Mouse (Mus musculus) adrenal gland, adult 2 months (tissue): ENCODE data around the gene Setx. TPM values are rescaled to one million over a fixed set of nuclear protein-coding genes. Genes with fewer than 3 reads are reported as not detected.
A peak's percentile ranks its signal among the peaks of the same experiment; 100 is the strongest.

Source experiments
- DNase-seq: peaks from one replicate; pipeline ENCODE4 v3.0.0; 2021
- polyA plus RNA-seq: library from polyadenylated mRNA; depleted of rRNA; stranded (reverse); fragments of >200 nt; gene quantifications from 2 replicates; pipeline ENCODE4 v1.2.3, GENCODE M21; 2012
- total RNA-seq, 2 experiments: library from RNA; stranded (reverse); gene quantifications; 2 replicates each; pipeline ENCODE4 v1.2.3; 2021

Setx gene
- total and polyA plus RNA-seq, 3 experiments: 2.9 to 29.6 (median 21.7) TPM

DNA sequence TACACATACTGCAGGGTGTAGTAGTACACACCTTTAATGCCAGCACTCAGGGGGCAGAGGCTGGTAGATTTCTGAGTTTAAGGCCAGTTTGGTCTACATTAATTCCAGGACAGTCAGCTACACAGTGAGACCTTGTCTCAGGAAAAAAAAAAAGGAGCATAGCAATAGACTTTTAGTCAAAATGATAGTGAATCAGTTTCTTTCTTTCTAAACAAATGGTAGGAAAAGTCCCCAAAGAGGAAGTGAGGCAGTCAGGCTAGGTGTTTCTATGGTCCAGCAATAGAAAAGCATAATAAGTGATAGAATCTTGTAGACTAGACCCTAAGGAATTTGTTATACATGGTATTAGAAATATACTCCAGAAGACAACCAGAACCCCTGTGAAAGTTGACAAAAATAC, 11.2 kb downstream of the Setx start:
- DNase-seq: no peak

DNA sequence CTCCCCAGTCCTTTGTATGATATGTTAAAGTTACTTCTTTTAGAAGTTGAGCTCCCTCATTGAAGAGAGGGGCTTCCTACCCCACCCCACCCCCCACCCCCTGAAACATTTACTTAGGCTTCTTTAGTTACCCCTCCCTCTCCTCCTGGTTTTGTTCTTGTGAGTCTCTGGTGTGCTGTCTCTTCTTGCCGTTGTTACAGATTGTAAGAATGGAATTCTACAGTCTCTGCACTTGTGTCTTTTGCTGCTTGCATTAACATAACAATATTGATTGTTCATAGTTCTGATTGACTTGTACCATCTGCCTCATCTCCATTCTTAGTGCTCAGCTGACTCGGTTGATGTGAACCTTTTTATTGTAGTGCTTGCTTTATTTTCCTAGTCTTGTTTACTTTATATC, 28.0 kb downstream of the Setx start:
- no peak for DNase-seq

DNA sequence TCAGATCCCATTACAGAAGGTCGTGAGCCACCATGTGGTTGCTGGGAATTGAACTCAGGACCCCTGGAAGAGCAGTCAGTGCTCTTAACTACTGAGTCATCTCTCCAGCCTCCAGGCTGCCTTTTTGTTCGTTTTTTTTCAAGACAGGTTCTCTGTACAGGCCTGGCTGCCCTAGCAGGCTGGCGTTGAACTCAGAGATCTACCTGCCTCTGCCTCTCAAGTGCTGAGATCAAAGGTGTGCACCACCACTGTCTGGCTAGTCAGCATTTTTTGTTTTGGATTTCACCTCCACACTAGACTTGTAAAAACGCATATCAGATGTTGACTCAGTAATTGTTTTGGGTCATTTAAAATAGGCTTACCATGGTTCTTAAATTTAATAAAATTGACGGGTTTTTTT, 44.1 kb downstream of the Setx start:
- no peak for DNase-seq

DNA sequence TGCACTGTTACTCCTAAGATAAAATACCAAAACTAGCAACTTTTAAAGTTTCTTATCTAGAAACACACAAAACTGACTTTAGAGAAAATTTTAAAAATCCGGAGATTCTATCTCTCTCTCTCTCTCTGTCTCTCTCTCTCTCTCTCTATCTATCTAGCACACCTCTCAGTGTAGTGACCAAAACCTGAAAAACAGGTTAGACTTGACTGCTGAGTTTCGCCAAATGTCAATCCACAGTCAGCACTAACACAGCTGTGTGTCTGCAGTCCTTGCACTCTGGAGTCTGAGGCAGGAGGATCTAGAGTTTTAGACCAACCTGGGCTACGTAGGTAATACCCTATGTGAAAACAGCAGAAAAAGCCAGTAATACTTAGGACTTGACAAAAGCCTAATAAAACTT, 50.9 kb downstream of the Setx start:
- DNase-seq: no peak

DNA sequence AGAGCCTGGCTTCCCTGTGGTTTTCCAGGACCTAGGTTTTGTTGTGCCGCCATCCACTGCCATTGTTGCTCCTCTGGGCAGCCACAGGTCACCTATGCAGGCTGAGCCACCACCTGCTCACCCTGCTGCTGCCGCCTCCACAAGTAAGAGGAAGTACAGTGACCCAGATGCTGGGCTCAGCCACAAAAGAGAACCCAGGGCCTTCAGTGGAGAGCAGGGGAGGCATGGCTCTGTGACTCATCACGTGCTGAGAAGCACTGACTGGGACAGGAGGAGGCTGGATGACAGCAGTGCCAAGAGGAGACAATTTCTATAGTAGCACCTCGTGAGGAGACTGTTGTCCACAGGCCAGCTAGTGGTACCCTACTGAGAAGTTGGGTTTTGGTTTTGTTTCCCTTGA, 55.8 kb downstream of the Setx start:
- peak; percentile 31 for DNase-seq

DNA sequence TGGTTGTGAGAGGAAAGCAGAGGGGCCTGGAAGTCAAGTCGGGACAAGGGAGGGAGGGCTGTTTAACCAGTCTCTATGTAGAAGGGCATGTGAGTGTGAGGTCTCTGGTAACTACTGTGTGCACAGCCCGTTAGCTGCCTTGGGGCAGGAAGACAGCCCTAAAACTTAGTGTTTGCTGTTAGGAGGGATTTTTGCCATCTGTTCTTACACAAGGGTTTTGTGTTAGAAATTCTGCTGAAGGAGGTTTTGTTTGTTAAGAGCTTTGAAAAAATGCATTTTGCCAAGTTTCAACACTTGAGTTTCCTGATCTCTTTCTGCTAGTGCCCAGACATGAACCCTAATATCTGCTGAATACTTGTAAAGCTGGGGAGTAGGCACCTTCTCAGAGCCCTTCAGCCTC, 57.1 kb downstream of the Setx start:
- DNase-seq: no peak

DNA sequence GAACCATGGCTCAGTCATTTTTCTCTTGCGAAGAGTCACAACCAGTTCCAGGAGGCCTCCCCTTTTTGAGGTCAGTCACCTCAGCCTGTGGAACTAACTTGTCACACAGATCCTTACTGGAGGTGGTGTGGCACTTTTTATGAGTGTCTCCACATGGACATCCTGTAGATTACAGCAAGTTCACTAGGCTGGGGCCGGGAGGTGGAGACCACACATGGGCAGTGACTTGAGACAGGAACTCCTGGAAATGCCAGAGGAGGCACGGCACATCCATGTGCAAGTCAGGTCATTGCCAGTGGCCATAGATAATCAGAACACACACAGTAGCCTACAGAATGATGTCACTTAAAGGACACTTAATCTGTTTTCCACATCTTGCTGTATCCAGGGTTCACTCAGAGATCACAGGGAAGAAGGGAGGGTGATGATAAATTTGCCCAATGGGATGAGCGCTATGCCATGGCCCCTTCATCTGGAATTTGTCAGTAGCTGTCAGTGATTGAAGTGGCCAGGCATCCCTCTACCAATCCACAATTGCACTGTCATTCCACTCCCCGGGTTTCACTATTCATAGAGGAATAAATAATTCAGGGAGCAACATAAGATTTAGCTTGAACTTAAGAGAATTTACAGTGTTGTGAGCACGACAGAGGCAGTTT, 59.4 kb downstream of the Setx start:
- DNase-seq: no peak

DNA sequence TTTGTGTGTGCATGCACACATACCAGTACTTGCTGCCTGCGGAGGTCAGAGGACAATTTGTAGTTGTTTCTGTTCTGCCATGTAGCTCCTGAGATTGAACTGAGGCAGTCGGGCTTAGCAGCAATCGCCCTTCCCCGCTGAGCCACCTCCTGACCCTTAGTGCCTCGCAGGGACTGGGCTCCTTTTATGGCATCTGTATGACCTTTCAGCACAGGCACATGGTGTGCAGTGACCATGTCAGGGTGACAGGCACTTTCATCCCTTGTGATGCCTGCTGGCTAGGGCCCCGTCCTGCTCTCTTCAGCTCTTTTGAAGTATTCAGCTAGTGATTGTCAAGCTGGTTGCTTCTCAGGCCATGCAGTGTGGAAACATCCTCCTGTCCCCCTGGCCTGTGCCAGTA, 62.2 kb downstream of the Setx start:
- DNase-seq: no peak

DNA sequence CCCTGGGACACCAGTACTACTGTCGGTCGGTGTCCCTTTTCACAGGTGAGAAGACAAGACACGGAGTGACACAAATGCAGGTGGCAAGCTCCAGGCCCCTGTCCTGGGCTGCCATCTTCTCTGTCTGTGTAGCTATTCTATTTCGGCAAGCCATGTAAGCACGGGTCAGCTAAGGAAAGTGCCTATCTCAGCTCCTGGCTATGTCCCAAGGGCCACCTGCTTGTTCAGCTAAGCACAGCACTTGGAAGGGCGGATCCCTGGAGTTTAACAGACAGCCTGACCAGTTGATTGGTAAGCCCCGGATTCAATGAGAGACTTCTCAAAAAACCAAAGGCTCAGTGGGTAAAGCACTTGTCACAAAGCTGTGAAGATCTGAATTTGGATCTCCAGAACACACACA, 66.4 kb downstream of the Setx start:
- no peak for DNase-seq

DNA sequence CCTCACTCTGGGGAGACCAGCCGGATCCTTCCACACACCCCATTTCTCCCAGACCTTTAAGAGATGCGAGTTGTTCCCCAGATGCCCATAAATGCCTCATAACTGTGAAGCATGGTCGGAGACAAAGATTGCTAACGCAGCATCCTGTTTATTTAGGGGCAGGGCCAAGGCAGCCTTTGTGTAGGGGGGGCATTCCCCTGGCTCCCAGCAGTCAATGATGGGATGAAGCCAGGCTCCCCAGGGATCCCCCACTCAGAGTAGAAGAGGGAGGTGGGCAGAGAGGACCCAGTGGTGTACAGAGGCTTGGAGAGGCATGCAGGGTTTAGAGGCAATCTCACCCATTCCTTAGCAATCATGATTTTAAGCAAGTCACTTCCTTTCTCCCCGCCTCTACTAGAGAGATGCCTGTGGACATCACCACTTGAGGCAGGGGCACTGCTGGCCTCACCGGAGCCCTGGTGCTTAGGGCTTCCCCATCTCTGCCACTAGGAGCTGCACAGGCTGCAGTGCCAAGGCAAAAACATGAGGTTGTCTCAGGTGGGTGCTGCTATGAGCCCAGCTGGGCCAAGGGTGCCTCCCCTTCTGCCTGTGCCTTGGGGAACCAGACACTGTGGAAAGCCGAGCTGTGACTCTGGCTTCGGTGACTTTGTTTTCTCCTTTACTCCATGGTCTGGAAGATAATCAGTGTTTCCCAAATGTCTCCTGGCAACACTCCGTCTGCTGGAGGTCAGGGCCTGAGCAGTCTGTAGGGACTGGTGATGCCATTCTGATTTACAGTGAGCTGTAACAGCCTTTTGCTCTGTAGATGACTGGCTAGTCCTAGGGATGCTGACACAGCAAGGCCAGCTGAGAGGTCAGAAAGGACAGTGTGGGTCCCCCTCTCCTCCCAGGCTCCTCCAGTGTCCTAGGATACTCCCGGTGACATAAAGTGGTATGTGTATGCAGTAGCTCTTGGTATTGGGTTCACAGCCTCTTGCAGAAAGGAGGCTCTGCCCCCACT, 67.5 kb downstream of the Setx start:
- no peak for DNase-seq

DNA sequence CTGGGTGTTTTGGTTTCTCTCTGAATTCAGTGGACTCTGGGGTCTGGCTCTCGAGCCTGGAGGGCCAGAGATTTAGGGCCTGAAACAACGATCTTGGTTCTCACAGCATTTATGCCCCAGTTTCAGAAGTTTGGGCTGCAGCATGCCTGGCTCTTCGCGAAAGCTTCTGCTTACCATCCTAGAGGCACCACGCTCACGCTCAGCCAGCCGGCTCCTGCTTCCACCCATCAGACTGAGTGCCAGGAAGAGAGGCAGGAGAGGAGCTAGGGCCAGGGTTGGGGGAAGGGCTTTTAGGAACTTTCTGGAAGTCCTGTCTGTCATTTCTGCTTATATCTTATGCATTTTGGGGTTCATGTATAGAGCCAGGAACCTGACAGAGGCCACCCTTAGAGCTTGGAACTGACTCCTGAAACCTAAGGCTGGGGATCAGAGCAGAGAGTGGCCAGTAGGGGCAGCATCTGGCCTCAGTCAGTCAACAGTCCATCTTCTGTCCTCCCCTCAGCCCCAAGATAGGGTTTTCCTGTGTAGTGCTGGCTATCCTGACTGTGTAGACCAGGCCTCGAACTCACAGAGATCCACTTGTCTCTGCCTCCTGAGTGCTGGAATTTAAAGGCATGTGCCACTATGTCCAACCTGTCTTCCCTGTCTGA, 68.8 kb downstream of the Setx start:
- no peak for DNase-seq

DNA sequence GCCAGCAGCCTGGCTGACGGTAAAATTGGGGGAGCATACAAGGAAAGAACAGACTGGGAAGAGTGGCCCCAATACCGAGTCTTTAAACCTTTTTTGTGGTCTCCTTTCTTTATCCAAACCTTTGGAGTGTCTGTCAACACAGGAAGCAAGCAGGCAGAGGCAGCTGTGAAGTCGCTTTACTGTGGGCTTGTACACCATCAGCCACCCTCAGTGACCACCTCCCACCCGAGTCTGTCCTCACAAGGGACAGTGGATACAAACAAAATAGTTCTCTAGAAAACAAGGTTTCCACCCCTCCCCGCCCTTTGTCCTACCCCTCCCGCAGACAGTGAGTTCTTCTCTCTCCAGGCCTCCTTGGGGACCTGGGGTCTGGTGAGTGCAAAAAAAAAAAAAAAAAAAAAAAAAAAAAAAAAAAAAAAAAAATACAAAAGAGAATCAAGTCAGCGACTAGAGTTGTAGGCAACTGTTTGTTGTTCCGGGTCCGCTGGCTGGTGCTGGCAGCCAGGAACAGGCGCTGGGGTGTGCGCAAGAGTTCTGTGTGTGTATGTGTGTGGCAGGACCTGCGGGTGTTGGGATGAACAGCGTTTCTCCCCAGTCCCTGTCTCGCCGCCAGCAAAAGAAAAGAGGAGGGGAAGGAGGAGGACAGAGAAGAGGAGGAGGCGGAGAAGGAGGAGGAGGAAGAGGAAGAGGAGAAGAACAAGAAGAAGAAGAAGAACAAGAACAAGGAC, 70.0 kb downstream of the Setx start:
- no peak for DNase-seq

DNA sequence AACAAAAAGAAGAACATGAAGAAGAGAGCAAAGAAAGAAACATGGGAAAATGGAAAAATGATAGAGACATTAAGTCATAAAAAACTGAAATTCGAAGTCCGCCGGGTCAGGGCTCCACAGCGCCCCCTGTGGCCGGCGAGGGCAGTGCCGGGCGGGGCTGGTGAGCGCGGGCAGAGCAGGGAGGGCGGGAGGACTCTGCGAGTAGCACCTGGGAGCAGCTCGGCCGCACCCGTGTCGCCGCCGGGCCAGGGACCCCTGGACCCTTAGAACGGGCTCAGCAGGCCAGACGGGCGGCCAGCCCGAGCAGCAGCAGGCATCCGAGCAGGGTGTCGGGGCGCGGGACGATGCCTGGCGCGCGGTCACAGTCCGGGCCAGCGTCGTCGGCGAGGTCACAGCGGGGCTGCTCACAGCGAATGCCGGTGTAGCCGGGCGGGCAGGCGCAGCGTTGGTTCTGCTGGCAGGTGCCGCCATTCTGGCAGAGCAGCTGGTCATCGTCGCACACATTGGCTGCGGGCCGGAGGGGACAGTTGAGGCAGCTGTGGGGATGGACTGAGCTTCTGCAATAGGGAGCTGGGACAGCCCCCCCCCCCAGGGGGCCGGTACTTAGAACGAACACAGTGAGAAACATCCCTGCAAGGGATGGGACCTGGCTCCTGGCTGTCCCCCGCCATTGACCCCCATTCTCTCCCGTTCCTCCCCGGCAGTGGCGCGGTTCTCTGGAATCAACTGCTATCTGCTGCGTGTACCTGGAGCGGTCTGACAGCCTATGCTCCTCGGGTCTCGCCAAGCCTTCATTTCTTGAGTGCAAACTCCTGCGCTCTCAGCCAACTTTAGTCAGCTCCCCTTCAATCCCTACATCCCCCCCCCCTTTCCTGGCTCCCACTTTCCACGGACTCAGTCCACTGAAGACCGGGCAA, 70.8 kb downstream of the Setx start:
- DNase-seq: peak; percentile 86

DNA sequence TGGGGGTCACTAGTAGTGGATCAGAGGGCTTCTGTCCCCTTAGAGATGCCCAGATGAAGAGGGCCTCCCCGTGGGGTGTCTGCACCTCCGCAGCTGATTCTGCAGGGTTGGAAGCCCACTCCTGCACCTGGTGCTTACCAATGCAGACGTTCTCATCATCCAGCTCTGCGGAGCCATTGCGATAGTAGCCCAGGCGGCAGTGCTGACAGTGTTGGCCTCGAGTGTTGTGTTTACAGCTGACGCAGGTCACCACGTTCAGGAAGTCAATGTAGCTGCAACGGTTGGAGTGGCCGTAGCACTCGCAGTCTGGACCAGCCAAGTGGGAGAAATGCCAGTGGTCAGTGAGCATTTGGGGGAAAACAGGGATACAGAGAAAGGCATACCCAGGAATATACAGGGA, 72.9 kb downstream of the Setx start:
- no peak for DNase-seq

DNA sequence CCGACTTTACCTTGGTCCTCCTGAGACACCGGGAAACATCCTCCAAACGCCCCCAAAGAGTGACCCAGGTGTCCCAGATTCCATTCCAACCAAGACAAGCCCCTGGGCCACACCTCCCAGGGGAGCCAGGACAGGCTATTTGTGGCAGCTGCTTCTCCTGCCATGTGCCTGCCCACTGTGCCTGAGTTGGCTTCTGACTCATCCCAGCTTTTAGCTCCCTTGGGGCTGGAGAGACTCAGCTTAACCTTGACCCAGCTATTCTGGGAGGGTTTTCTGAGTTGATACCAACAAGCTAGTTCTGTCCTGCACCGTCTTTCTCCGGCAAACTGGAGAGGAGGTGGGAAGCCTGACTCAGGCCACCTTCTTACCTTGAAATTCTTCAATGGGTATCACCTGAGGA, 74.5 kb downstream of the Setx start:
- peak; percentile 87 for DNase-seq

DNA sequence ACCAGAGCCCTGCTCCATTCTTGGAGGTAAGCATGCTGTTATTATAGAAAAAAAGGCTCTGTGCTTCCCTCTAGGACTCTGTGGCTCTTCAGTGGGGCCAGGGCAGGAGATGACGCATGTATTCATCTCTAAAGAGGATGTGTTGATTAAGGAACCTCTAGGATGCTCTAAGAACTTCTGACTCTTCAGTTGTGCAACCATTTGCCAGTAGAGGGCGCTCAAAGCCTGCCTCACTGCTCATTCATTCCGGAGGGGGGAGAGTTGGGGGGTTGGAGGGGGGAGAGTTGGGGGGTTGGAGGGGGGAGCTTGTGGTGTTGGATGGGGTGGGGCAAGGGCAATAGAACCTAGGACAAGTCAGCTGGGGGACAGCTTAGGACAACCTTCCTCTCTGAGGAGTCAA, 75.9 kb downstream of the Setx start:
- DNase-seq: no peak

DNA sequence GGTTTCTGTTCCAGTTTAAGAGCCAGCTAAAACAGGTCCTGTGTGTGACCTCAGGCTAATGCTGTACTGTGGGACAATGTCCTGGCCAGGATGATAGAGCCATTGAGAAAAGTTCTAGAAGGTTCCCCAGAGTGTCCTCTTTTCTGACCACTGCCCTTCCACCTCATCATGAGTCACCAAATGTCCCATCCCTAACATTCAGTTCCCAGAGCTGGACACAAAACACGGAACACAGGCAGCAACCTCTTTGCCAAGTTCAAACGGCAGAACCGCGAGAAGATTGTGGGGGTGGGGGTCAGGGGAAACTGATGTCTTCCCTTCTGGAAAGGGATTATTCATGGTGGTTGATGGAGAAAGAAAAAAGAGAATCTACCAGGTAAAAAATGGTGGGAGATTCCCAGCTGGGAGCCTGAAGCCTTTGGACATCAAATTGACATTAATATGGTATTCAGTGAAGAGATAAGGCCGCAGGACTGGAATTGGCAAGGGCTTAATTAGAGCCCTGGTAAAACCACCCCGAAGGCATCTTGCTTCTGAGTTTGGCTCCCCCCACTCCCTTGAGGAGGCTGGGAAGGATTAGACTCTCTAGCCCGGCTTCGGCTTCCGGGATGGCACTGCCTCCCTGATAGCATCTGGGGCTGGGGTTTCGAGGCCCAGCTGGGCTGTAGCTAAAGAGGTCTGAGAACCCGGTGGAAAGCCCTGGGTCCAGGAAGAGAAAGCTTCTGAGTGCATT, 77.4 kb downstream of the Setx start:
- DNase-seq: peak; percentile 65

DNA sequence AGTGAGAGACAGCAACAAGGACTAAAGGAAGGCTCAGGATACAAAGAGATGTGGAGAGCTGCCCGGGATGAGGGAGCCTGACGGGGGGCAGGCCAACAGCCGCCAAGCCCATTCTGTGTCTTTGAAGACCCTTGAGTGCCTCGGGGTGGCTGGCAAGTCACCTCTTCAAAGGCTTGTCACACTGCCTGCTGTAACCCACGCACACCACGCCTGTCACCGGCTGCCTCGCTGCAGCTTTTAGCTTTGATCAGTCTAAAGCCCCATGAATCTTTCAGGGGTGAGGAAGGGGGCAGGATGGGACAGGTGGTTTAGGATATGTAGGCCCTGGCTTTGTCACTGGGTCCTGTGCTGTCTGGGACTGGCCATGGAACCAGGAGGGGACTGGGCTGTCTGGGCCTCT, 82.2 kb downstream of the Setx start:
- no peak for DNase-seq

DNA sequence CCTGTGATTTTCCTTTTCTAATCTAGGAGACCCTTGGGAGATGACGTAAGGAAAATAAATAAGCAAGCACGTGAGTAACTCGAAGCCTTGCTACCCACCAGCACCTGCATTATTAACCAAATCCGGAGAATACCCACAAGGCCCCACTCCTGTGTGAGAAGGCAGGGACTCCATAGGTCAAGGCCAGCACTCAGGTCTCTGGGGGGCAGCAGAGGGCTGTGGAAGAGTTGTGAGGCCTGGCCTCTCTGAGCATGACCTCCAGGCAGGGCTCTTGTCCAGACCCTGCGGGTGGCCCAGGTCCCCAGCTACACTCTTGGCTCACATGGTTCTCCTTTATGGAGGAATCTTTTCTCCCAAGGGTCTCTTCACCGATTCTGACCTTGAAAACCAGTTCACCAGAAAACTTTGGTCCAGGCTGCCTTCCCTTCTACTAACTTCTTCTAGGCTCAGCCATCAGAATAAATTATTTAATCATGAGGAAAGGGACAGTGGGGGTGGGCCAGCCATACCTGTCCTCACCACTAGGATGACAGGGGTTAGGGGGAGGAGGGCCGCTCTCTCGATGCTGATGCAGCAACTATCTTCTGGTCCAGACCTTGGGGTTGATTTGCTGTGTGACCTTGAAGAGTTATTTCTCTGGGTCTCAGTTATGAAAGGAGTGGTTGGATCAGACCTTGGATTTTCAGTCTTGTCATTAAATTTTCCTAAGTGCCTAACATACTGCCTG, 92.5 kb downstream of the Setx start:
- peak; percentile 65 for DNase-seq

DNA sequence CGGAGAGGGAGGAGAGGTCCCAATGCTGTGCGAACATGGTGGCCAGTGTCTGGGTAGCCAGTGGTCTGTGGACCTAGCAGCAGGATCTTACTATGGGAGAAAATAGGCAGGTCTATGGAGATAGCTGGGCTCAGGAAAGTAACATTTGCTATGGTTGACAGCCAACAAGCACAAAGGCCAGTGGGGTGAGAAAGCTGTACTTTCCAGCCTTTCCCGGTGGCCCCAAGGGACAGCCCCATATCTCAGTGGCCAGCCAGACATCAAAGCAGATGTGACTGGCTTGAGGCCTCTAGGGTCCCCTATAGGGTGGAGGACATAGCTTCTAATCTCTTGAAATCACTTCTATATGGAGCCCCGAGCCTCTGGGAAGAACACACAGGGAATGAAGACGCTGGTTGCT, 93.1 kb downstream of the Setx start:
- DNase-seq: no peak
